Mouse (Mus musculus): ENCODE data around the gene Tacr2.

DNA sequence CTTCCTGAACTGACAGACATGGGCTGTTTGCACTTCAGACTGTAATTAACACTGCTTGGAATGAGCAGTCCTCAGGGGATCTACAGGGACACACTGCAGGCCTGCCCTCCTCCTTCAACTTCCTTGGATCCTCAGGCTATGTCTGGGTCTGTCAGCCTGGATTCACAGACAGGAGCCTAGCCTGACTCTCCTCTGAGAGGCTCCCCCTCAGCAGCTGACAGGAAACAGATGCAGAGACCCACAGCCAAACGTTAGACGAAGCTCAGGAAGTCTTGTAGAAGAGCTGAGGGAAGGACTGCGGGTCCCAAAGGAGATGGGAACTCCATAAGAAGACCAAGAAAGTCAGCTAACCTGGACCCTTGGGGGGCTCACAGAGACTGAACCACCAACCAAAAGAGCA, 54.2 kb downstream of the Tacr2 start:
- no peak for TF ChIP-seq POLR2A (IDR thresholded peaks at IDR 0.05; ENCODE audit: extremely low read depth, insufficient read depth, low read length)
- no peak for TF ChIP-seq CTCF (IDR thresholded peaks at IDR 0.05; ENCODE audit: extremely low read depth, insufficient read depth, low read length)

Measured in cortical plate, adult 2 months (tissue).